Comparison of ENCODE assay signal across 7 mouse cellular contexts in the genomic region with DNA sequence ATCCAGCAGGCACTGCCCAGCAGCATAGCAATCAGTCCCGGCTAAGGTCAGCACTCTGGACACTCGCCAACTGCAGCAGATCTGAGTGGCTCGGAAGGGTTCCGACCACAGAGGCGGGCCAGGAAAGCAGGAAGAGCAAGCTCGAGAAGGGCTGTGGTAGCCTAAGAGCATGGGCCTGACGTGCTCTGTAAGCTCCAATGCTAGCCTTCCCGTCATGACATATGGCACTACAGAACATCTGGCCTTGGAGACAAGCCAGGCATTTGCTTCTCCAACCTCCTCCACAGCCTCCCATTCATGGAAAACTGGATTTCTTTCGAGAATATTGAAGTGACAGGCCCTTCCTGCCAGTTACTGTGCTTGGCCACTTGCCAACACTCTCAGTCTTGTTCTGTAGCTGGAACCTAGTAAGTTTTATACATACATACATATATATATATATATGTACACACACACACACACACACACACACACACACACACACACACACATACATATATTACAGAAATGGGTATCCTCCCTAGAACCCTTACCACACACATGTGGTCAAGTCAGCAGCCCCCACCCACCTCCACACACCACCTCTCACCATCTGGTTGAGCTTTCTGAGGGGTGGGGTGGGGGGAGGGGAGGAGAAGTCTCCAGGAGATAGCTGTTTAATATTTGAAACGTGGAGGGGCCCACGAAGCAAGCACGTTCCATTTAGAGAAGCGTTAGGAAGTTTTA.
A peak's percentile ranks its signal among the peaks of the same experiment; 100 is the strongest.
DNase-seq lines count a peak whose midpoint lies in the region; ATAC-seq and TF ChIP-seq lines count a peak whose summit lies in the region.

No protein-coding gene starts in this region.

- H3K27me3 ChIP-seq in hindbrain, embryonic 16.5 days (replicated peaks; ENCODE audit: control insufficient read depth, insufficient read depth, low read length) = no peaks in the 10 kb centered on the region

- H3K36me3 ChIP-seq in hindbrain, embryonic 16.5 days (ENCODE audit: control insufficient read depth, insufficient read depth, low read length) = no peaks in the 10 kb centered on the region

- WGBS in hindbrain, embryonic 16.5 days = 47% methylated on average over 13 of the region's 13 CpGs

- peak; percentile 82 for ATAC-seq in hindbrain, embryonic 16.5 days
- ATAC-seq in megakaryocyte-erythroid progenitor cell, adult 5-6 weeks (replicated peaks; ENCODE audit: low FRiP score, low TSS enrichment, poor library complexity, severe bottlenecking) = peak; percentile 49

- no peak for TF ChIP-seq CTCF in left cerebral cortex, adult 2 months (IDR thresholded peaks at IDR 0.05)

- no peak overlapping the region for H3K9ac ChIP-seq in hindbrain, embryonic 16.5 days (ENCODE audit: low read depth, low read length)

- H3K9me3 ChIP-seq in hindbrain, embryonic 16.5 days (ENCODE audit: control insufficient read depth, low read length) = no peaks in the 10 kb centered on the region

- no peak overlapping the region for H3K4me3 ChIP-seq in hindbrain, embryonic 16.5 days (ENCODE audit: low read length)
- no peak overlapping the region for H3K4me3 ChIP-seq in left cerebral cortex, adult 2 months

- peak; percentile 76 for DNase-seq in adrenal gland, postnatal 10 days
- DNase-seq in cerebellum, adult 9-11 months = peak; percentile 47
- DNase-seq in gastrocnemius, postnatal 14 days = peak; percentile 48
- DNase-seq in left cerebral cortex, adult 2 months (ENCODE audit: extremely low spot score in 1 of 2, low spot score in 2 of 2) = peak; percentile 54 to 57
- DNase-seq in telencephalon, adult 2 months (ENCODE audit: low read depth, low spot score) = peak; percentile 85

- H3K27ac ChIP-seq in hindbrain, embryonic 16.5 days (ENCODE audit: low read depth, low read length) = peak overlapping the region; percentile 57
- peak overlapping the region; percentile 70 for H3K27ac ChIP-seq in left cerebral cortex, adult 2 months

- no peak overlapping the region for H3K4me2 ChIP-seq in hindbrain, embryonic 16.5 days (ENCODE audit: low read length)

- intact Hi-C loops in gastrocnemius, postnatal 14 days (cut with DNase I; ENCODE audit: low total_unique reads) = no loop called here
- intact Hi-C loops in left cerebral cortex, adult 2 months (cut with DNase I) = loop anchor here (2.0 kb wide), 1 partner anchor 24 kb away; no protein-coding TSS in a partner anchor

- peaks cover 10% of the 10 kb centered on the region; the same call in 1 of the 2 replicates for H3K4me1 ChIP-seq in hindbrain, embryonic 16.5 days (ENCODE audit: control insufficient read depth, insufficient read depth, low read depth, low read length)
